Mouse (Mus musculus) intestine, postnatal 0 days (tissue): Measurements from ENCODE around the gene 2810408A11Rik. TPM values are rescaled to one million over a fixed set of nuclear protein-coding genes. Genes with fewer than 3 reads are reported as not detected.
A peak's percentile ranks its signal among the peaks of the same experiment; 100 is the strongest.
"Not testable (repeated sequence)": the region's sequence is repeated elsewhere in the genome, so short reads cannot be mapped to it uniquely, and the experiment has no call there.

Experiments
- ATAC-seq: fragments of 200-750 bp; cut with Nextera tagmentation; 2 replicates; pipeline ENCODE4 v1.8.0; 2017; ENCODE audit warnings: mild to moderate bottlenecking, moderate TSS enrichment, moderate library complexity
- H3K27ac ChIP-seq: fragments of 300-500 bp; sonication (generic); 2 replicates; pipeline ENCODE4 v1.5.1; 2014; ENCODE audit warnings: mild to moderate bottlenecking, low read depth, low read length, moderate library complexity
- H3K27me3 ChIP-seq: fragments of 300-500 bp; sonication (generic); replicated peaks from 2 replicates; pipeline ENCODE4 v1.6.1; 2014; ENCODE audit warnings: low read length, mixed read lengths; ENCODE audit not compliant: control insufficient read depth, insufficient read depth
- H3K36me3 ChIP-seq: fragments of 300-500 bp; sonication (generic); 2 replicates; pipeline ENCODE4 v1.6.1; 2014; ENCODE audit warnings: mild to moderate bottlenecking, moderate library complexity; ENCODE audit not compliant: control insufficient read depth, insufficient read depth
- H3K4me1 ChIP-seq: fragments of 300-500 bp; sonication (generic); replicated peaks from 2 replicates; pipeline ENCODE4 v1.6.1; 2014; ENCODE audit warnings: antibody characterized with exemption, low read length, mixed read lengths; ENCODE audit not compliant: control insufficient read depth, insufficient read depth
- H3K4me2 ChIP-seq: fragments of 300-500 bp; sonication (generic); replicated peaks from 2 replicates; pipeline ENCODE4 v1.6.1; 2014; ENCODE audit warnings: low read depth, mild to moderate bottlenecking, moderate library complexity
- H3K4me3 ChIP-seq: fragments of 300-500 bp; sonication (generic); 2 replicates; pipeline ENCODE4 v1.5.1; 2014; ENCODE audit warnings: low read depth, low read length
- H3K9ac ChIP-seq: fragments of 300-500 bp; sonication (generic); 2 replicates; pipeline ENCODE4 v1.6.1; 2014; ENCODE audit warnings: mild to moderate bottlenecking, low read depth, low read length
- H3K9me3 ChIP-seq: fragments of 300-500 bp; sonication (generic); 2 replicates; pipeline ENCODE4 v1.6.1; 2016; ENCODE audit warnings: mixed run types; ENCODE audit not compliant: control insufficient read depth
- CTCF ChIP-seq: sonication (generic); IDR thresholded peaks from 2 replicates; pipeline ENCODE4 v1.5.1; 2016; ENCODE audit warnings: low read depth, mild to moderate bottlenecking, control low read depth, antibody characterized with exemption, moderate library complexity
- WGBS: fragments of 180-500 bp; shearing (Covaris S2); extraction: QIAGEN DNeasy Blood & Tissue Kit; methylation state at CpG from one replicate; pipeline ENCODE4 v1.1.7; 2014; 5-methylcytosine and 5-hydroxymethylcytosine counted together
- polyA plus RNA-seq: library from polyadenylated mRNA; unstranded; fragments of >200 nt; fragmentation: Nextera tagmentation; extraction: Ambion mirVana; gene quantifications from 2 replicates; pipeline ENCODE4 v1.2.1, GENCODE M21; 2015

2810408A11Rik gene
- polyA plus RNA-seq, 1 experiment from 2014 or later: 3.5 TPM

DNA sequence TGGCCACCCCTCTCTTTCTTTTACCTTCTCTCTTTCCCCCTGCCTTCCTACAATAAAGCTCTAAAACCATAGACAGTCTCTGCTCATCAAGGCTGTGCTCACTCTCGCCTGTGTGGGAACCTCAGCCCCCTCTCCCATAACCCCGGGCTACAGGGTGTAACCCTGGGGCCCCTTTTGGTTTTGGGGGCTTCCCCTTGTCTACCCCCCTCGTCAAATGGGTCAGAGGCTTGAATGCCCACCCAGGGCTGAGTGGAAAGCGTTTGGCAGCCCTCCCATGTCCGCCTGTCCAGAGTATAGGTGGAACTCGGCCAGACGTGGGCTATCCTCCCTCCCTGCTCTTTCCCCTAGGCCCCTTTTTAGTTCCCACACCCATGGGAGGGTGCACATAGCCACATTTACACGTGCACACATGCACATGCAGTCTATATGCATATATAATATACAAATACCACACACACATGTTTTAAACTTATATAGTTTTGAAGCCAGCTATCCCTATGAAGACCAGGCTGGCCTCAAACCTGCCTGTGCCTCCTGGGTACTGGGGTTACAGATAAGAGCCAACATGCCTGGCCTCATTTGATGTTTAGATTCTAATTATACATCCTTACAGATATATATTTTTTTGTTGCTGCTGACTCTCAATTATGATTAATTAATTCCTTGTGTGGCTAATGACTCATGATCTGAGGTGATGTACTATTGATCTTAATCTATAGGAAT lies 36.5 kb downstream of the 2810408A11Rik start:
- Histone ChIP-seq H3K27me3 (no peaks in the 10 kb centered on the region), H3K27ac (no peak overlapping the region), H3K4me1 (no peaks in the 10 kb centered on the region), H3K9me3 (no peaks in the 10 kb centered on the region), H3K9ac (no peak overlapping the region), H3K4me3 (no peak overlapping the region), H3K4me2 (no peak overlapping the region), H3K36me3 (no peaks in the 10 kb centered on the region)
- TF ChIP-seq CTCF: no peak
- no peak for ATAC-seq
- WGBS: 53% methylated on average over 8 of the region's 8 CpGs

DNA sequence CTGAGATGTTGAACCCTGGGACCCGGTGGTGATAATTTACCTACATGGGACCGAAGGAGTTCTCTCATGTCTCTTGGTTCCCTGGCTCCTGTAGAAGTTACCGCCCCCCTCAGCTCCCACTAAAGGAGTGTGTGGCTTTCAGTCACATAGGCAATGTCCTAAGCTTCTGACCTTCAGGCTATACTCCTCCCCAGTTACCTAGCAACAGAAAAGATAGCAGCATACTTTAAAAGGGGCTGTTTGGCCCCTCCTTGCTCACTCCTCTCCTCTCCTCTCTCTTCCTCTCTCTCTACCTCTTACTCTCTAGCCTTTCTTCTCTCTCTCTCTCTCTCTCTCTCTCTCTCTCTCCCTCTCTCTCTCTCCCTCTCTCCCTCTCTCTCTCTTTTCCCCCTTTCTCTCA lies 37.1 kb downstream of the 2810408A11Rik start:
- H3K4me3 ChIP-seq, H3K4me1 ChIP-seq, H3K9me3 ChIP-seq, ATAC-seq, H3K27me3 ChIP-seq, H3K4me2 ChIP-seq, H3K9ac ChIP-seq, H3K36me3 ChIP-seq, H3K27ac ChIP-seq: not testable (repeated sequence)
- 71% methylated on average over 3 of the region's 3 CpGs for WGBS

DNA sequence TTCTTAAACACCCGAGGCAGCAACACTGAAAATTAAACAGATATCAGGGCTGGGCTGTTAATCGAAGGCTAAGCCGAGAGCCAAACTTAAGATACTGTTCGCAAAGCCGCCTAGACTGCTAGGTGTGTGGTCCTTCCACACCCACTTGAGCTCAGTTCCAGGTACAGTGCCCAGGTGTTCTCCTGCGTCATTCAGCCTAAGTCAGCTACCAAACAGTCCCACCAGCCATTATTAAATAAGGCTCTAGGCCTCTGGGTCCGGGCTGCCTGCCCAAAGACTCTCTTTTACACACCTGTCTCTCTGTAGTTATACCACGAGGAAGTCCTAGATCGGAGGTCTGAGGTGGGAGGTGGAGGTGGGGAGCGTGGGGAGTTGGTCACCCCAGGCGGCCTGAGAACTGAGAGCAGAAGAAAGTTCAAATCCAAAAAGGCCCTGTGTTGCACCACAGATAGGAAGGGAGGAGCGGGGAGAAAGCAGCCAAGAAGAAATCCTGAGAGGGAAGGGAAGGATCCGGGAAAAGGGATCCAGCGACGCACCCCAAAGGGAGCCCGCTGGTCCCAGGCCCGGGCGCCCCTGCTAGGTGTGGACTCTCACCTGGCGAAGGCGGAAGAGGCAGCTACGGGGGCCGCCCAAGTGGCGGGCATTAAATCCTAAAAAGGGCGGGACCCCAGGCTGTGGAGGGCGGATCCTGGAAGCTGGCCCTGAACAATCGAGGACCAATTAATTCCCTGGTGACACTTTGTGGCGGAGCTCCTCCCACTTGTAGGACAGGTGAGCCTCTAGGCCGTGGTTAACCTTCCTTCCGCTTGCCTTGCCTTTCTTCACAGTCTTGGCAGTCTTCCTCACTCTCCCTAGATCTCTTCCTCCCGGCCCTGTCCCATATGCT lies 42.4 kb downstream of the 2810408A11Rik start, which contains the start of gene Tnk1:
Tnk1 (minus strand) TSS at position 618 of the 886 bp plus-strand sequence.
- ATAC-seq: peak; percentile 92
- Histone ChIP-seq H3K4me3 (peak within 1 kb of the TSS; percentile 30), H3K27me3 (no peaks in the 10 kb centered on the region), H3K27ac (peak within 1 kb of the TSS; percentile 83), H3K36me3 (peaks cover 17% of the 10 kb centered on the region; the same call in 1 of the 2 replicates), H3K9me3 (no peaks in the 10 kb centered on the region), H3K4me2 (peak within 1 kb of the TSS; percentile 63), H3K4me1 (no peaks in the 10 kb centered on the region), H3K9ac (peak within 1 kb of the TSS; percentile 48)
- no peak for TF ChIP-seq CTCF
- WGBS: 12% methylated on average over 30 of the region's 30 CpGs

DNA sequence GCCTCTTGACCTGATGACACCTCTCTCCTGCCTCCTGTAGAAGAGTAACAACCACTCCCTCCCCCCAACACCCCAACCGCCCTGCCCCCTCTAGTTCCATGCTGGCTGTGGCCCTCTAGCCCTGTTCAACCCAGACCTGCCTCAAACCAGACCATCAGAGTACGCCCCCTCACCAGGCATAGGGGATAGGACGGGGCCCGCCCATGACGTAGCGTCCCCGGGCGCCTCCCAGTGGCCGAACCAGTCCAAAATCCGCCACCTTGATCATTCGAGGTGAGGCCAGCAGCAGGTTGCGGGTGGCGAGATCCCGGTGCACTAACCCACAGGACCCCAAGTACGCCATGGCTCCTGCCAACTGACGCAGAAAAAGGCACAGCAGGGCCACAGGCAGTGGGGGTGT lies 45.4 kb downstream of the 2810408A11Rik start:
- Histone ChIP-seq H3K9ac (no peak overlapping the region), H3K36me3 (peaks cover 48% of the 10 kb centered on the region), H3K4me1 (no peaks in the 10 kb centered on the region), H3K4me3 (no peak overlapping the region), H3K27me3 (no peaks in the 10 kb centered on the region), H3K27ac (no peak overlapping the region), H3K4me2 (no peak overlapping the region), H3K9me3 (no peaks in the 10 kb centered on the region)
- no peak for ATAC-seq
- WGBS: 48% methylated on average over 16 of the region's 16 CpGs
- peak; percentile 65 for TF ChIP-seq CTCF

DNA sequence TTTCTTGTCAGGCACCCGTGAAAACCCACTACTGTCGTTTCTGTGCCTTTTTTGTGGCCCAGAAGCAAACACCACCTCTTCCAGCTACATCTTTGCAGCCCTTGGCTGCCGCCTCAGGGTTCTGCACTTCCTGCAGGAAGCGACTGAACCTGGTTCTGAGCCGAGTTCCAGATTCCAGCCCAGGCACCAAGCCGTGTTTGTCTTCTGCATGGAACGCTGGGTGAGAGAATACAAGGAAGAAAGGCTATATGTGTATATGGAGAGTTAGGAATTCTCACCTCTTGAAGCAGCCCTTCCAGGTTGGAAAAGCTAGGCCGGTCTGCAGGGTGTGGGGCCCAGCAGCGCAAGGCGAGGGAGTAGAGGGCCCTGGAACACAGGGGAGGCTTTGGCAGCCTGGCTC lies 46.1 kb downstream of the 2810408A11Rik start:
- Histone ChIP-seq H3K9me3 (no peaks in the 10 kb centered on the region), H3K9ac (no peak overlapping the region), H3K36me3 (peaks cover 54% of the 10 kb centered on the region), H3K4me1 (no peaks in the 10 kb centered on the region), H3K4me3 (no peak overlapping the region), H3K27me3 (no peaks in the 10 kb centered on the region), H3K27ac (no peak overlapping the region), H3K4me2 (no peak overlapping the region)
- TF ChIP-seq CTCF: no peak
- WGBS: 76% methylated on average over 10 of the region's 10 CpGs
- no peak for ATAC-seq

DNA sequence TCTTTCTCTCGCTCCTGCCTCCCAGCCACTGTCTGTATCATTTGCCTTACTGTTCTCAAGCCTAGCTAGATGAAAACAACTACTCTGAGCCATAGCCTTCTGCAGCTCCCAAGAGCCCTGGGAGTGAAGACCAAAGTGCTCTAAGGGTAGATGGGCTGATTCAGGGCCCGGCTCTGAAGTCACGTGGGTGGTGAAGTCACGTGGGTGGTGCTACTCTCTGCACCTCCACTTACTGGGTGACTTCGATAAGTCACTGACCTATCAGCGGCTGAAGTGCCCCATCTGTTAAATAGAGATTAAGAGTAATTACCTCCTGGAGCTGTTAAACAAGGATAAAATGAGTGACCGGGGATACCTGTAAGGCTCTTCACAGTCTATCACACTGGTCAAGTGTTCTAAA lies 46.8 kb downstream of the 2810408A11Rik start:
- H3K9ac ChIP-seq: no peak overlapping the region
- H3K4me2 ChIP-seq: no peak overlapping the region
- ATAC-seq: peak; percentile 22; the same call in 1 of the 2 replicates
- no peaks in the 10 kb centered on the region for H3K27me3 ChIP-seq
- WGBS: 31% methylated on average over 7 of the region's 7 CpGs
- H3K27ac ChIP-seq: no peak overlapping the region
- H3K4me3 ChIP-seq: no peak overlapping the region
- H3K36me3 ChIP-seq: peaks cover 54% of the 10 kb centered on the region
- TF ChIP-seq CTCF: no peak
- H3K4me1 ChIP-seq: no peaks in the 10 kb centered on the region
- no peaks in the 10 kb centered on the region for H3K9me3 ChIP-seq
